Mouse (Mus musculus) kidney, embryonic 15.5 days (tissue): ENCODE results near the gene Jmjd1c. TPM values are rescaled to one million over a fixed set of nuclear protein-coding genes. Genes with fewer than 3 reads are reported as not detected.

ENCODE experiments used
- ATAC-seq: fragments of 200-750 bp; cut with Nextera tagmentation; replicated peaks from 2 replicates; pipeline ENCODE4 v1.8.0; 2017; ENCODE audit warnings: moderate TSS enrichment; ENCODE audit not compliant: low FRiP score
- H3K27ac ChIP-seq: fragments of 300-500 bp; sonication (generic); 2 replicates; pipeline ENCODE4 v1.5.1; 2015; ENCODE audit warnings: mild to moderate bottlenecking, inconsistent platforms
- H3K27me3 ChIP-seq: fragments of 300-500 bp; sonication (generic); 2 replicates; pipeline ENCODE4 v1.6.1; 2015; ENCODE audit warnings: inconsistent platforms
- H3K36me3 ChIP-seq: fragments of 300-500 bp; sonication (generic); 2 replicates; pipeline ENCODE4 v1.6.1; 2015; ENCODE audit warnings: inconsistent platforms
- H3K4me1 ChIP-seq: fragments of 300-500 bp; sonication (generic); 2 replicates; pipeline ENCODE4 v1.6.1; 2015; ENCODE audit warnings: inconsistent platforms
- H3K4me2 ChIP-seq: fragments of 300-500 bp; sonication (generic); 2 replicates; pipeline ENCODE4 v1.6.1; 2015; ENCODE audit warnings: moderate library complexity, mild to moderate bottlenecking, inconsistent platforms
- H3K4me3 ChIP-seq: fragments of 300-500 bp; sonication (generic); replicated peaks from 2 replicates; pipeline ENCODE4 v1.5.1; 2015; ENCODE audit warnings: mild to moderate bottlenecking, inconsistent platforms
- H3K9ac ChIP-seq: fragments of 300-500 bp; sonication (generic); 2 replicates; pipeline ENCODE4 v1.6.1; 2015; ENCODE audit warnings: mild to moderate bottlenecking, inconsistent platforms
- H3K9me3 ChIP-seq: fragments of 300-500 bp; sonication (generic); replicated peaks from 2 replicates; pipeline ENCODE4 v1.6.1; 2016; ENCODE audit warnings: inconsistent platforms
- WGBS: fragments of 180-500 bp; shearing (Covaris S2); methylation state at CpG from one replicate; pipeline ENCODE4 v1.1.7; 2015; ENCODE audit warnings: mixed read lengths; 5-methylcytosine and 5-hydroxymethylcytosine counted together
- polyA plus RNA-seq: library from polyadenylated mRNA; unstranded; fragments of >200 nt; fragmentation: Nextera tagmentation; extraction: Ambion mirVana; gene quantifications from 2 replicates; pipeline ENCODE4 v1.2.1, GENCODE M21; 2015

Jmjd1c gene
- polyA plus RNA-seq, 1 experiment from 2014 or later = 42.6 TPM

DNA sequence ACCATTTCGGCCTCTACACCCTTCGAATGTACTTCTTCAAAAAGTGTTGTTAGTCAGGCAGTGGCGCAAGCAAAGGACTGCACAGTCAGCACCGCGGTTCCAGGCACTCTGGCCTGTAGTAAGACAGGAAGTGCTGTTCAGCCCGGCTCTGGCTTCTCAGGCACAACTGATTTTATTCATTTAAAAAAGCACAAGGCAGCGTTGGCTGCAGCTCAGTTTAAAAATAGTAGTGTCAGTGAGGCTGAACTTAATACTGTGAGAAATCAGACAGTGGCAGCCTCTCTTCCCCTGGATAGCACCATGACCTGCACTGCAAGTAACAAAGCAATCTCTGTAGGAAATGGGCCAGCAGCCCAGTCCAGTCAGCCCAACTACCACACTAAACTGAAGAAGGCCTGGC, 130.2 kb downstream of the Jmjd1c start:
- H3K4me2 ChIP-seq = no peak overlapping the region
- no peak overlapping the region for H3K4me3 ChIP-seq
- H3K27ac ChIP-seq = 0 out of 2 replicates have a peak overlapping the region, but pooled peaks have one; percentile 0
- WGBS = 75% methylated on average over 7 of the region's 7 CpGs
- no peaks in the 10 kb centered on the region for H3K27me3 ChIP-seq
- H3K4me1 ChIP-seq = peaks cover under 1% of the 10 kb centered on the region; the same call in 1 of the 2 replicates
- H3K36me3 ChIP-seq = peaks cover 75% of the 10 kb centered on the region
- no peak for ATAC-seq
- H3K9me3 ChIP-seq = no peaks in the 10 kb centered on the region
- H3K9ac ChIP-seq = no peak overlapping the region

DNA sequence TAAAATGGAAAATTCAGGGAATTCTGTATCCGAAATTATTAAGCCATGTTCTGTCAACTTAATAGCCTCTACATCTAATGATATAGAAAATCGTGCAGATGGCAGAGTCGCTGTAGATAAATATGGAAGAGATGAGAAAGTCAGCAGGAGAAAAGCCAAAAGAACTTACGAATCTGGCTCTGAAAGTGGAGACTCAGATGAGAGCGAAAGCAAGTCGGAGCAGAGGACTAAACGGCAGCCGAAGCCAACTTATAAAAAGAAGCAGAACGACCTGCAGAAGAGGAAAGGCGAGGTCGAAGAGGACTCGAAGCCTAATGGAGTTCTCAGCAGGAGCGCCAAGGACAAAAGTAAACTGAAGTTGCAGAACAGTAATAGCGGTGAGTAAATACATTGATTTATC, 130.6 kb downstream of the Jmjd1c start:
- H3K4me3 ChIP-seq = no peak overlapping the region
- no peaks in the 10 kb centered on the region for H3K27me3 ChIP-seq
- H3K36me3 ChIP-seq = peaks cover 75% of the 10 kb centered on the region
- 0 out of 2 replicates have a peak overlapping the region, but pooled peaks have one; percentile 0 for H3K27ac ChIP-seq
- WGBS = 90% methylated on average over 14 of the region's 14 CpGs
- no peak overlapping the region for H3K9ac ChIP-seq
- H3K9me3 ChIP-seq = no peaks in the 10 kb centered on the region
- no peaks in the 10 kb centered on the region for H3K4me1 ChIP-seq
- ATAC-seq = no peak
- no peak overlapping the region for H3K4me2 ChIP-seq

DNA sequence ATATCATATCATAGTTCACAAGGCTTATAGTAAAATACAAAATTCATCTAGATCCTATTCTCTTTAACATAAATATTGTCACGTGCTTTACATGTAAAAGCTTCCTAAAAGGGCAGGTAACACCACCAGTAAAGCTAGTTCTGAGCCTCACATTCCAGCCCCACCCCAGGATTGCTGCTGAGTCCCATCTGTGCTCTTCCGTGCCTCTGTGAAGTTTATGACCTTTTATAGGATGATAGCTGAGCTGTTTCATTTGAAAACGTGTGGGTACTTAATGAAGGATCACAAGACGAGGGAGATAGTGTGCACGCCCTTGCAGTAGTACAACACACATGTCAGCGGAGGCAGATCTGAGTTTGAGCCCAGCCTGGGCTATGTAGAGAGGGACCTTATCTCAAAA, 134.5 kb downstream of the Jmjd1c start:
- no peak overlapping the region for H3K4me2 ChIP-seq
- H3K27me3 ChIP-seq = no peaks in the 10 kb centered on the region
- H3K4me1 ChIP-seq = no peaks in the 10 kb centered on the region
- no peaks in the 10 kb centered on the region for H3K9me3 ChIP-seq
- peaks cover 82% of the 10 kb centered on the region for H3K36me3 ChIP-seq
- H3K9ac ChIP-seq = no peak overlapping the region
- H3K4me3 ChIP-seq = no peak overlapping the region
- H3K27ac ChIP-seq = no peak overlapping the region
- ATAC-seq = no peak
- whole genome bisulfite sequencing = 69% methylated on average over 6 of the region's 6 CpGs

DNA sequence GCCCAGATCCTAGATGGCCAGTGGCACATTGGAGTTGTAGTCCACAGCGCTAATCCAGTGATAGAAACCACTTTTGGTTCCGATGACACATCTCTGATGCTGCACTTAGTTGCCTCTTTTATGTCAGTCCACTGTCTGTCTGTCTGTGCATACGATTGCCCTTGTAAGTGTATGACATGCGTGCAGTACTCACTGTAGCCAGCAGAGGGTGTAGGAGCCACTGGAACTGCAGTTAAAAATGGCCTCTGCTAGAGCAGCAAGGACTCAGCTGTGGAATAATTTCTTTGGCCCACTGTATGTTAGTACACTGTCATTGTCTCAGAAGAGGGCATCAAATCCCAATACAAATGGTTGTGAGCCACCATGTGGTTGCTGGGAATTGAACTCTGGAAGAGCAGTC, 151.2 kb downstream of the Jmjd1c start:
- Histone ChIP-seq H3K4me1 (peaks cover 8% of the 10 kb centered on the region), H3K9ac (no peak overlapping the region), H3K27me3 (no peaks in the 10 kb centered on the region), H3K27ac (no peak overlapping the region), H3K4me3 (no peak overlapping the region), H3K9me3 (no peaks in the 10 kb centered on the region), H3K4me2 (no peak overlapping the region), H3K36me3 (peaks cover 67% of the 10 kb centered on the region)
- WGBS = 90% methylated on average over 4 of the region's 4 CpGs
- ATAC-seq = no peak

DNA sequence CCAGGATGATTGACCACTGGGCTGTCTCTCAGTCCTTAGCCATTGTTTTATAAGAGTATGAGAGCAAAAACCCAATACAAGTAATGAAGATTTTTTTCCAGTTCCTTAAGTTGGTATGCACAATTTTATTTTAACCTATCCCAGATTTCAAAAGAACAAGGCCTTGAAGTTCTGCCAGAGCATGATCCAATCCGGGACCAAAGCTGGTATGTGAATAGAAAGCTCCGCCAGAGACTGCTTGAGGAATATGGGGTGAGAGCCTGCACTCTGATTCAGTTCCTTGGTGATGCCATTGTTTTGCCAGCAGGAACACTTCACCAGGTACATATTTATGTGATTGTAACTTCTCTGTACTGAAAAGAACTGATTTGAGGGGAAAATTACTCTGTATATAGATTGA, 153.6 kb downstream of the Jmjd1c start:
- H3K36me3 ChIP-seq = peaks cover 71% of the 10 kb centered on the region
- no peak for ATAC-seq
- no peak overlapping the region for H3K9ac ChIP-seq
- no peak overlapping the region for H3K4me2 ChIP-seq
- peaks cover 11% of the 10 kb centered on the region for H3K4me1 ChIP-seq
- no peak overlapping the region for H3K27ac ChIP-seq
- no peaks in the 10 kb centered on the region for H3K27me3 ChIP-seq
- no peak overlapping the region for H3K4me3 ChIP-seq
- WGBS = 87% methylated on average over 2 of the region's 2 CpGs
- no peaks in the 10 kb centered on the region for H3K9me3 ChIP-seq

DNA sequence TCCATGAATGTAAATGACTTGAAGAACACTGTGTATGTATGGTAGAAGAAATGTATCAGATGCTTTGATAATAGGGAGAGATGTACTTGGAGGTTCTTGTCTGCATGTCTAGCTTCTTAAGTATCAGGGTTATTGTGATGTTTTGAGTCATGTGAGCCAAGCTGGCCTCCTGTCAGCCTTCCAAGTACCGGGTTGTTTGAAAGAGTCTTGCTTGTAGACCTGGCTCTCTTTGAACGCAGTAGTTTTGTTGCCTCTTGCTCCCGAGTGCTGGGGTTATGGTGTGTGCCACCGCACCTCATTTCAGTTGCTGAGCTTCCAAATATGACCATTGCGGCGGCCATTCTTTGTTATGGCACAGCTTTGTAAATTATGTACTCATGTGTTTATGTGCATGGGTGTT, 154.9 kb downstream of the Jmjd1c start:
- Histone ChIP-seq H3K9me3 (no peaks in the 10 kb centered on the region), H3K9ac (no peak overlapping the region), H3K4me3 (no peak overlapping the region), H3K27me3 (no peaks in the 10 kb centered on the region), H3K36me3 (peaks cover 72% of the 10 kb centered on the region), H3K27ac (no peak overlapping the region), H3K4me1 (peaks cover 11% of the 10 kb centered on the region), H3K4me2 (no peak overlapping the region)
- ATAC-seq = no peak
- WGBS = 90% methylated on average over 6 of the region's 6 CpGs

DNA sequence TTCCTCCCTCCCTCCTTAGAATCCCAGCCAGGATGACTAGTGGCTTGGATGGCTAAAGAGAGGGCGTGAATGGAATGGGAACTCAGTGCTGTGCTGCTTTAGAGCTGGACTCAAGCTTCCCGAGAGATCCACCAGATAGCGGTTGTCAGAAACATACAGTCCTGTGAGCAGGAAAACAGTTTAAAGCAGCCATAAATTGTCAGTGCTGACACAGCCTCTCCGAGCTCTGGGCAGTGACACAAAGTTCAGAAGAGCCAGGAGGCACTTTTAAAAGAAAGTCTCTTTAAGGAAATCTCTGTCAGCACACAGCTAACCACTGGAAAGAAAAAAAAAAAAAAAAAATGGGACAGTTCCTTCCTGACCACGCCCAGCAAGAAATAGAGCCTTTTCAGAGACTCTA, 156.4 kb downstream of the Jmjd1c start:
- WGBS = 41% methylated on average over 5 of the region's 5 CpGs
- Histone ChIP-seq H3K4me3 (no peak overlapping the region), H3K36me3 (peaks cover 70% of the 10 kb centered on the region), H3K27ac (peak overlapping the region; percentile 24; the same call in 1 of the 2 replicates), H3K27me3 (no peaks in the 10 kb centered on the region), H3K4me1 (peaks cover 11% of the 10 kb centered on the region), H3K4me2 (no peak overlapping the region), H3K9me3 (no peaks in the 10 kb centered on the region), H3K9ac (no peak overlapping the region)
- no peak for ATAC-seq

DNA sequence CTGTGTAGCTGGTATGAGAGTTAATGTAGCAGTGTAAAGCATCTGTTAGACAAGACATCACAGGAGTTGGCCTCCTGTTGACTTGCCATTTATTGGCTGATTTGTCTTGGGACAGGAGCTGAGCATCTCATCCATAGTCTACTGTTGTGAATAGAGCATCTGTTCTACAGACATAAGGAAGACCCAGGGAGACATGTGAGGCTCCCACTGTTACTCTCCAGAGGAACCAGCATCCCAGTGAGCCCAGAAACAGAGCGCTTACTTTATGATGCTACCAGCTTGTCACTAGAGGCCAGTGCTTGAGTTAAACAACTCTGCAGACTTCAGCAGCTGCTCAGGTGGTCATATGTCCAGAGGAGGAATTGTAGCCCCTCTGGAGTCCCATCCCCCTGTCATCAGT, 157.2 kb downstream of the Jmjd1c start:
- Histone ChIP-seq H3K27me3 (no peaks in the 10 kb centered on the region), H3K4me1 (peaks cover 11% of the 10 kb centered on the region), H3K36me3 (peaks cover 70% of the 10 kb centered on the region), H3K4me2 (no peak overlapping the region), H3K27ac (no peak overlapping the region), H3K9ac (no peak overlapping the region), H3K4me3 (no peak overlapping the region), H3K9me3 (no peaks in the 10 kb centered on the region)
- ATAC-seq = no peak
- 89% methylated on average over 1 of the region's 1 CpGs for WGBS

DNA sequence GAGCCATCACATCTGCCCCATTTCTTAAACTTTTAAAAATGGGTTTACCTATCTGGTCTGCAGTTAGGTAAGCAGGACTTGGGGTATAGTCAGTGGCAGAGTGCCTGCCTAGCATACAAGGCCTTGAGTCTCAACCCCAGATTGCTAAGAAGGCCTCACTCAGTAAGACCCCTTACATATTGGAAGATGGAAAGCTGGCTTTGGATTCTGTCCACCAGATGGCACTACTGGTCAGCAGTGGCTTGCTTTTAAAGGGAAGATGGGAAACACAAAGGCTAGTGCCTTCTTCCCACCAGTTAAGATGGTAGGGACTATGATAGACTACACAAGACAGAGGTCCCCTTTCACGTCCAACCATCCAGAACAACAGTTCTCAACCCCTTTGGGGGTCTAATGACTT, 168.9 kb downstream of the Jmjd1c start:
- H3K9ac ChIP-seq = no peak overlapping the region
- no peaks in the 10 kb centered on the region for H3K4me1 ChIP-seq
- no peak for ATAC-seq
- H3K36me3 ChIP-seq = peaks cover 35% of the 10 kb centered on the region
- H3K4me3 ChIP-seq = no peak overlapping the region
- H3K9me3 ChIP-seq = no peaks in the 10 kb centered on the region
- H3K4me2 ChIP-seq = no peak overlapping the region
- WGBS = 65% methylated on average over 1 of the region's 1 CpGs
- no peak overlapping the region for H3K27ac ChIP-seq
- no peaks in the 10 kb centered on the region for H3K27me3 ChIP-seq

DNA sequence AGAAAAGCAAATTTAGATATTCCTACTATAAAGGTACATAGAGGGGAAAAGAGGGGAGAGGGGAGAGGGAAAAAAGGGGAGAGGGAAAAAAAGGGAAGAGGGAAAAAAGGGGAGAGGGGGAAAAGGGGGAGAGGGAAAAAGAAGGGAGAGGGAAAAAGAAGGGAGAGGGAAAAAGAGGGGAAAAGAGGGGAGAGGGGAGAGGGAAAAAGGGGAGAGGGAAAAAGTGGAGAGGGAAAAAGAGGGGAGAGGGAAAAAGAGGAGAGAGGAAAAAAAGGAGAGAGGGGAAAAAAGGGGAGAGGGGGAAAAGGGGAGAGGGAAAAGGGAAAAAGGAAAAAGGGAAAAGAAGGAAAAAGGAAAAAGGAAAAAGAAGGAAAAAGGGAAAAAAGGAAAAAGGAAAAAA, 180.0 kb downstream of the Jmjd1c start:
- no peaks in the 10 kb centered on the region for H3K4me1 ChIP-seq
- no peak overlapping the region for H3K4me2 ChIP-seq
- no peak for ATAC-seq
- H3K27me3 ChIP-seq = no peaks in the 10 kb centered on the region
- no peak overlapping the region for H3K9ac ChIP-seq
- no peaks in the 10 kb centered on the region for H3K9me3 ChIP-seq
- H3K36me3 ChIP-seq = peaks cover 40% of the 10 kb centered on the region
- H3K4me3 ChIP-seq = no peak overlapping the region
- H3K27ac ChIP-seq = no peak overlapping the region

DNA sequence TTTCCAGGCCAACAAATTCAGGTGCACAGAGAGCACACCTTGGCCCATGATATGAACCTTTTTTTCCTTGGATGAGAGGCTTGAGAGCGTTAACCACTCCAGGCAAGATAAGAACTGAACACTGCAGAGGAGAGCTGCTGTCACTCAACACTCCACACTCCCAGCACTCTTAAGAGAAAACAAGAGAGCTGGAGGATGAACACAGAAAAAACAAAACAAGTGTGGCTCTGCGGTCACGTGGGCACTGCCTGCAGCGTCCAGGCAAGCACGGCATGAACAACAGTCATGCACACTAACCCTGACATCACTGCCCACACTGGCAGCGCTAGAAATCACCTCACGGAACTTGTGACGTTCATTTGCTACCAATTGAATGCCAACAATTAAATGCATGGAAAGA, 185.9 kb downstream of the Jmjd1c start:
- H3K36me3 ChIP-seq = no peaks in the 10 kb centered on the region
- peaks cover 30% of the 10 kb centered on the region for H3K4me1 ChIP-seq
- no peaks in the 10 kb centered on the region for H3K27me3 ChIP-seq
- H3K9me3 ChIP-seq = no peaks in the 10 kb centered on the region
- ATAC-seq = no peak
- H3K4me3 ChIP-seq = no peak overlapping the region
- H3K9ac ChIP-seq = no peak overlapping the region
- 0 out of 2 replicates have a peak overlapping the region, but pooled peaks have one; percentile 12 for H3K4me2 ChIP-seq
- H3K27ac ChIP-seq = no peak overlapping the region
- WGBS = 58% methylated on average over 8 of the region's 8 CpGs

DNA sequence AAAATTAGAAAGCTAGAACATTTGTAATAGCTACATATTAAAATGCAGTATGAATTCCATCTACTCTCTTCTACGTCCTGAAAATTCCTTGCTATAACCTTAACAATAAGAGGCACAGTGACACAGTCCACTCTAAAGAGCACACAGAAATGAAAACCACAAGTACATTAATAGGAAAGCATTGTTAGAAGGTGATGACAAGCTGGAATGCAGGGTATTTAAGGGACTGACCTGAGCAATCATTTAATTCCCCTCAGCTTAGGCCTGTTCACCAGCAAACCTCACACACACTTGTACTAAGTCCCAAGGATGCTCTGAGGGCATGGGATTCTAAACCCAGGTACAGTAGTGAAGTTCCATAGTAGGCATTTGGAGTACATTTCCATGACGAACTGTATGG, 186.6 kb downstream of the Jmjd1c start:
- no peak for ATAC-seq
- 77% methylated on average over 2 of the region's 2 CpGs for WGBS
- Histone ChIP-seq H3K9me3 (no peaks in the 10 kb centered on the region), H3K27ac (no peak overlapping the region), H3K9ac (peak overlapping the region; percentile 11; the same call in 1 of the 2 replicates), H3K4me2 (no peak overlapping the region), H3K4me1 (peaks cover 30% of the 10 kb centered on the region), H3K27me3 (no peaks in the 10 kb centered on the region), H3K4me3 (no peak overlapping the region), H3K36me3 (no peaks in the 10 kb centered on the region)

DNA sequence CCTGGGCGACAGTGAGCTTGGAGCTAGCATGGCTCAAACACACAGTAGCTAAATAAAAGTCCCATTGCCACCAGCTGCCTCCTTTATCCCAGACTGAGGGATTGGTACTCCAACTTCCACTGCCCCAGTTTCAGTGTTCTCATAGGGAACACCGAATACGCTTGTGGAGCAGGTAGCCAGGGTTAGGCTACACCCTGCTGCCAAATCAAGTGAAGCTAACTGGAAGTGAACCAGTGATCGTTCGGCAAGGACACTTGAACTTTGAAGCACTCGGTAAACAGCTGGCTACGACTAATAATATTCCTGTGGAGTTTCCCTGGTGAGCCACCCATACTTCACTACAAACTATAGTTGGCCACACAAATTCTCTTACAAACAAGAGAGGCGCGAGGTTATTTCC, 187.6 kb downstream of the Jmjd1c start:
- Histone ChIP-seq H3K9me3 (no peaks in the 10 kb centered on the region), H3K4me3 (peak overlapping the region; percentile 78), H3K27ac (no peak overlapping the region), H3K4me2 (peak overlapping the region; percentile 73), H3K9ac (peak overlapping the region; percentile 75), H3K4me1 (peaks cover 30% of the 10 kb centered on the region), H3K27me3 (no peaks in the 10 kb centered on the region), H3K36me3 (no peaks in the 10 kb centered on the region)
- WGBS = 76% methylated on average over 9 of the region's 9 CpGs
- no peak for ATAC-seq
